Mouse (Mus musculus) E14TG2a.4 (cell line): ENCODE measurements around the gene Trim25.

Experiments
- CTCF ChIP-seq: conservative IDR thresholded peaks from 2 replicates; pipeline ENCODE4 v1.5.1; 2014; ENCODE audit warnings: low read length
- NANOG ChIP-seq: IDR thresholded peaks from 2 replicates; pipeline ENCODE4 v1.6.1; 2014; ENCODE audit warnings: borderline replicate concordance, low read length, mixed read lengths
- POU5F1 ChIP-seq: IDR thresholded peaks from 2 replicates; pipeline ENCODE4 v1.6.1; 2014; ENCODE audit warnings: low read length, borderline replicate concordance

- TF ChIP-seq CTCF = no peak
- no peak for TF ChIP-seq NANOG
- TF ChIP-seq POU5F1 = no peak
Observed at GRCm38 (mm10) chr11:89055931-89056690, 56.9 kb downstream of the Trim25 start.
